9 mouse cellular contexts compared by ENCODE assay signal in genomic region chr6:121560852-121561251, GRCm38 (mm10).
DNase-seq lines count a peak whose midpoint lies in the region; ATAC-seq and TF ChIP-seq lines count a peak whose summit lies in the region.
"Had no signal": no experiment of that assay in that cellular context is flagged by ENCODE, and none has a peak within 500 bp of the region (broad histone marks: within the 10 kb centered on the region; RNA-seq: fewer than 3 reads in every experiment).

No protein-coding gene starts in this region.

- H3K27ac ChIP-seq in intestine, embryonic 14.5 days (ENCODE audit: low read depth) = no peak overlapping the region
- H3K27ac ChIP-seq in intestine, embryonic 16.5 days (ENCODE audit: low read length) = no peak overlapping the region
- no peak overlapping the region for H3K27ac ChIP-seq in hindbrain, postnatal 0 days
- H3K27ac ChIP-seq: limb, embryonic 13.5 days had no signal

- peak; percentile 89 for TF ChIP-seq CTCF in hindbrain, postnatal 0 days (IDR thresholded peaks at IDR 0.05; ENCODE audit: low read depth)

- no peaks in the 10 kb centered on the region for H3K36me3 ChIP-seq in intestine, embryonic 14.5 days (ENCODE audit: control insufficient read depth, insufficient read depth, low read length)
- no peaks in the 10 kb centered on the region for H3K36me3 ChIP-seq in intestine, embryonic 16.5 days (ENCODE audit: control insufficient read depth, insufficient read depth, low read length)
- no peaks in the 10 kb centered on the region for H3K36me3 ChIP-seq in hindbrain, postnatal 0 days (ENCODE audit: insufficient read depth, low read length)
- H3K36me3 ChIP-seq: limb, embryonic 13.5 days had no signal

- no peaks in the 10 kb centered on the region for H3K4me1 ChIP-seq in intestine, embryonic 14.5 days (replicated peaks; ENCODE audit: control insufficient read depth, insufficient read depth, low read length)
- H3K4me1 ChIP-seq in intestine, embryonic 16.5 days (ENCODE audit: control insufficient read depth, insufficient read depth, low read length) = no peaks in the 10 kb centered on the region
- no peaks in the 10 kb centered on the region for H3K4me1 ChIP-seq in hindbrain, postnatal 0 days (ENCODE audit: insufficient read depth, low read length)
- H3K4me1 ChIP-seq: limb, embryonic 13.5 days had no signal

- no peak overlapping the region for H3K4me3 ChIP-seq in intestine, embryonic 14.5 days (ENCODE audit: low read depth, low read length)
- H3K4me3 ChIP-seq in intestine, embryonic 16.5 days (ENCODE audit: low read length) = no peak overlapping the region
- H3K4me3 ChIP-seq in hindbrain, postnatal 0 days (ENCODE audit: low read length) = no peak overlapping the region
- H3K4me3 ChIP-seq: limb, embryonic 13.5 days had no signal

- no peak for DNase-seq in intestine, embryonic 14.5 days (ENCODE audit: low spot score)
- peak; percentile 41 to 44 for DNase-seq in adrenal gland, adult 18-20 months (ENCODE audit: low spot score in 2 of 2)
- peak; percentile 83 for DNase-seq in embryo, embryonic 10.5 days (ENCODE audit: low spot score)
- peak; percentile 85 for DNase-seq in hindbrain, postnatal 0 days (ENCODE audit: low spot score)
- peak; percentile 12 to 18 for DNase-seq in left cerebral cortex, adult 8-10 months (ENCODE audit: low spot score in 2 of 2)
- peak; percentile 27 for DNase-seq in neural tube, embryonic 10.5 days (ENCODE audit: extremely low spot score, low spot score)
- DNase-seq in thymus, postnatal 0 days (ENCODE audit: low spot score) = no peak

- WGBS in intestine, embryonic 14.5 days = 2% methylated on average over 3 of the region's 3 CpGs
- 5% methylated on average over 3 of the region's 3 CpGs for WGBS in intestine, embryonic 16.5 days
- WGBS in hindbrain, postnatal 0 days = 2% methylated on average over 3 of the region's 3 CpGs

- 0 out of 2 replicates have a peak, but pooled peaks have one; percentile 23 for ATAC-seq in intestine, embryonic 14.5 days (replicated peaks; ENCODE audit: low FRiP score, low TSS enrichment, low read depth)
- ATAC-seq in intestine, embryonic 16.5 days = no peak
- peak; percentile 84 for ATAC-seq in hindbrain, postnatal 0 days

- H3K9me3 ChIP-seq in intestine, embryonic 14.5 days (ENCODE audit: control insufficient read depth, low read length) = no peaks in the 10 kb centered on the region
- H3K9me3 ChIP-seq in intestine, embryonic 16.5 days (ENCODE audit: control insufficient read depth, low read length) = no peaks in the 10 kb centered on the region
- H3K9me3 ChIP-seq in hindbrain, postnatal 0 days (ENCODE audit: low read length) = no peaks in the 10 kb centered on the region
- H3K9me3 ChIP-seq: limb, embryonic 13.5 days had no signal

- no peaks in the 10 kb centered on the region for H3K27me3 ChIP-seq in intestine, embryonic 14.5 days (replicated peaks; ENCODE audit: control insufficient read depth, insufficient read depth, low read length)
- no peaks in the 10 kb centered on the region for H3K27me3 ChIP-seq in intestine, embryonic 16.5 days (replicated peaks; ENCODE audit: control insufficient read depth, insufficient read depth, low read length)
- H3K27me3 ChIP-seq in hindbrain, postnatal 0 days (ENCODE audit: insufficient read depth, low read length) = no peaks in the 10 kb centered on the region
- H3K27me3 ChIP-seq: limb, embryonic 13.5 days had no signal

- H3K9ac ChIP-seq in intestine, embryonic 14.5 days (ENCODE audit: low read length) = no peak overlapping the region
- no peak overlapping the region for H3K9ac ChIP-seq in intestine, embryonic 16.5 days (ENCODE audit: low read depth, low read length)
- H3K9ac ChIP-seq in hindbrain, postnatal 0 days (replicated peaks; ENCODE audit: low read length) = no peak overlapping the region
- H3K9ac ChIP-seq: limb, embryonic 13.5 days had no signal

- H3K4me2 ChIP-seq in intestine, embryonic 14.5 days (ENCODE audit: low read length) = no peak overlapping the region
- no peak overlapping the region for H3K4me2 ChIP-seq in intestine, embryonic 16.5 days (ENCODE audit: low read depth, low read length)
- no peak overlapping the region for H3K4me2 ChIP-seq in hindbrain, postnatal 0 days (ENCODE audit: low read depth, low read length)
- H3K4me2 ChIP-seq: limb, embryonic 13.5 days had no signal

Comparison
In these comparisons a context has a peak if more than half of its experiments do, and no peak if none do; other contexts are left out.
1. DNase-seq: peak in adrenal gland, adult 18-20 months (2 of 2), embryo, embryonic 10.5 days (single experiment), hindbrain, postnatal 0 days (single experiment), left cerebral cortex, adult 8-10 months (2 of 2) and neural tube, embryonic 10.5 days (single experiment); none in intestine, embryonic 14.5 days (single experiment) and thymus, postnatal 0 days (single experiment).